Mouse (Mus musculus) neutrophil, adult 65 days (primary cell): ENCODE measurements around the gene Amigo1. TPM values are rescaled to one million over a fixed set of nuclear protein-coding genes. Genes with fewer than 3 reads are reported as not detected.

ENCODE experiments used
- total RNA-seq: library from RNA; stranded (reverse); gene quantifications from 2 replicates; pipeline ENCODE4 v1.2.4, GENCODE M21; 2023

The Amigo1 gene
- total RNA-seq = 0.50 and 0.69 TPM in 2 replicates

GRCm38 (mm10) chr3:108186098-108187047, at the start of gene Amigo1:
TSS of gene Amigo1 (plus strand) at chr3:108186335.

DNA sequence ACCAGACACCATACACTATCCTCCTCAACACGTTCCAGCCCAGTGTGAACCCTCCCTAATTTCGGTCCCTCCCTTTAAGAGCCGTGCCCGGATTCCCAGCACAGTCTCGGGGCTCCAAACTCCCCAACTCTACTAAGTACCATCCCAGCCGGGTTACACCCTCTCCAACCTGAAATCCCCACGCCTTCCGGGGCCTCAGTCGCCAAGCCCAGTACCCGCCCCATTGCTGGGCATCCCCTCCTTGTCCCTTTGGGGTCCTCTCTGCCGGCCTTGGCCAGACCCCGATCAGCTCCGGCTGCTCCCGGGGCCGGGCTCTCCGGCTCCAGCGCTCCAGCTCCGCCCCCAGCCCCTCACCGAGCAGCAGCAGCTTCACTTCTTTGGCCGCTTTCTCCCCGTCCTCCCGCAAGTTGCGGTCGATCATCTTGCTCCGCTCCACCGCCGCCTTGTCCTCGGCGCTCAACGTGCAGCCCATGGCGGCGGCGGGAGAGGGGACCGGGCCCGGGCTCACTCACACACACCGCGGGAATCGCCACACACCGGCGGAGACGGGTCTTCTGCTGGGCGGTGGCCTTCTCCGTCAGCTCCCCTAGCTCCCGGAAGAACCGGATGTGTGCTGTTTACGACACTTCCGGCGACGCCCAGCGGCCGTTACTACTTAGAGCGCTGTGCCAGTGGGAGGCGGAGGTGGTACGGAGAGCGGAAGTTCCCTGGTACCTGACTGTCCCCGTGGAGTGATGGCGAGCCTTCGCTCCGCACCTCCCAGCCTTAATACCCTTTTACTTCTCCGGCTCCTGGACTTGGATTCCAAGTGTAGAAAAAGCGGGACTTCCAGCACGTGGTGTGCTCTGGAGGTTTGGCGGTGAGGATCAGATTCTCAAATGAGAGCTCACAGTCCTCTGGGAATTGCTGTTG, 40.3 kb upstream of the Amigo1 start, which contains the start of gene Gnai3:
Gene Gnai3 (minus strand): TSS at position 613 of the 912 bp plus-strand sequence.

GRCm38 (mm10) chr3:108154656-108155055, 31.5 kb upstream of the Amigo1 start, which contains the start of gene Gpr61:
TSS of gene Gpr61 (minus strand) at chr3:108154882.

DNA sequence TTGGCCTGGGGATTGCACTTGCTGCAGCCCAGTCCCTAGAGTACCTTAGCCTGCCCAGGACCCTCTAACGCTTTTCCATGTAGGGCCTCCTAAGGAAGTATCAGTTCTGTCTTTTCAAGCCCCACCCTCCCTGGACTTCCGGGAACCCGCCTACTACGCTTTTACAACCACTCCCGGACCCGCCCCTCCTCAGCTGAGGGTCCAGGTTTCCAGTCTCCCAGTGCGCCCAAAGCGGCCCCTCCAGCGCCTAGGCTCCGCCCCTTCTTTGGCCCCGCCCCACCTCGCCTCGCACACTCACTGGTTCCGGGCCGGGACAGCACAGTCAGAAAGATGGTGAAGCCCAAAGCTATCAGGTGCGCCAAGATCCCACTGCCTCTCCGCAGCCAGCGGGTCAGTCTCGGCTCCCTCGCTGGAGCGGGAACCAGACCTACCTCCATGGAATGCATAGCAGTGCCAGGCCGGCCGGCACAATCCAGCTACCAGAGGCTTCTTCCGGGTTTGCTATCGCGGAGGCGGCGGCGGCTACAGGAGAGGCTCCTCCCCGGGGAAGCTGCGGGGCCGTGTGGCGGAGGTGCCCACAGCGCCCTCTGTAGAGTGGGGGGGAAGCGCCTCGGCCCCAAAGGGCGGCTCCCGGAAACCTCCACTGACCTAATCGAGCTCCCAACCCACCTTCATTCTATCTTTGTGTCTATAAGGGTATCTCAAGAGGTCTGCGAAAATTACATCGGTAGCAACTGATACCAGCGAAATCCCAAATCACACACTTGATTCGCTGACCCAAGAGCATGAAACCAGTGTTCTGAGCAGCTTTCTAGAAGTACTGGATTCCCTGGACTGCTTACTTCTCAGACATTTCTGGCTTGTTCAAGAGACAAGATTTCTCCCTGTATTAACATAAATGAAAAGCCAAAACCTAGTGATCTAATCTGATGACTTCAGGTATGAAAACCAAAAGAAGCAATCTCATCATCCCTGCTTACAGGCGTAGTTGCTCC, 14.5 kb downstream of the Amigo1 start, which contains the start of gene Cyb561d1:
Gene Cyb561d1 (minus strand): TSS at position 884 of the 995 bp plus-strand sequence.

DNA sequence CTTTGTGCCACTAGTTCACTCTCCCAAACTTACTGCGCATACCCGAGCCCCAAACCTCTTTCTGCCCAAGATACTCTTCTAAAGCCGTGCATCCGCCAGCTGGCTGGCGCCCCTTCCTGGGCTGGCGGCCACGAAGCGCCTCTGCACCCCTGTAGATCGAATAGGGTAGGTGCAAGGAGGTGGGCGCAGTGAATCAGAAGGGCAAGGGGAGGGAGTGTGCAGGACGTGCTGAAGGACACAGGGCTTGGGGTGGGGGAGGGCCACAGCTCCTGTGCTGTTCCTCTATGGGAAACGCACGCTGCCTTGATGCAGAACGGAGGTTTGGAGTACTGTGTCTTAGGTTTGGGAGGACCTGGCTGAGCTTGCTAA, 24.6 kb downstream of the Amigo1 start, which contains the start of gene Atxn7l2:
Gene Atxn7l2 (minus strand): TSS at position 164 of the 369 bp plus-strand sequence.

DNA sequence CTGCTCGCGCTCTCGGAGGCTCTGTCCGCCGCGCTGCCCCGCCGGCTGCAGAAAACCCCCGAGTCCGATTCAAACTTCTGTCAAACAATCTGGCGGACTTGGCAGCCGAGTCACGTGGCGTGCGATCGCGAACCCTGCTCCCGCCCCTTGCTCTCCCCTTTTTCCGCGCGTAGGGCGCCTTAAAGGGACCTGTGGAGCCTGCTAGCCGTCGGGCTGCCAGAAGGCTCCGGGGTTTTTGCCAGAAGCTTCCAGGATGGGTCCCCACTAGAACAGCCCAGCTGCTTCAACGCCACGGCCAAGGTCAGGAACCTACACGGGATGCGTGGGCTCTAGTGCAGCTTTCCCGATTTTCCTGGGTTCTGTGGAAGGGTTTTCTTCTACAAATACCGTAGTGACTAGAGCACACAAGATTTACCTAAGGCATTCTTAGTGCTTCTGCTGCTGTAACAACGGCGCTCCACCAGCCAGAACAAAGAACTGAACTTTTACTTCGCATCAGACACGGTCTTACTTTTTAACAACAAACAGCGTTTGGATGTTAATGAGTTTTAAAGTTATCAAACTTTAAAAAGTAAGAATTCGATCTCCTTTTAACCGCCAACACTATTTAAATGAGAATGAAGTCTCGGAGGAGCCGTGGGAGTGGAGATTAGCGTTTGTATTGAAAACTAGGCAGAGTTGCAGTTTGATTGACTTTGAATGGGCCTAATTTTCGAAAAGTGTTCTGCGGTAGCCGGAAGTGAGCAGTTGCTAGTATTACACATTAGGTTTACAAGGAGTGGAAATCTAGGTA, 40.6 kb downstream of the Amigo1 start, which contains the start of gene Sypl2:
Gene Sypl2 (minus strand): TSS at position 91 of the 793 bp plus-strand sequence.

Other genes with a start within 250 kb of the Amigo1 start
- gene Gstm6, start 242.6 kb upstream of the Amigo1 start, total RNA-seq = not detected in 2 replicates
- gene Gstm3, start 217.1 kb upstream of the Amigo1 start, total RNA-seq = not detected in 2 replicates
- not detected in 2 replicates for gene Gstm2, start 199.9 kb upstream of the Amigo1 start, total RNA-seq
- 84.1 TPM in 2 replicates for gene Gstm1, start 168.4 kb upstream of the Amigo1 start, total RNA-seq
- gene Gstm4, start 141.4 kb upstream of the Amigo1 start, total RNA-seq = 5.0 and 5.9 TPM in 2 replicates
- gene Ampd2, start 99.7 kb upstream of the Amigo1 start, total RNA-seq = 66.8 and 71.1 TPM in 2 replicates
- not detected in 2 replicates for gene Gnat2, start 93.5 kb upstream of the Amigo1 start, total RNA-seq
- gene Gnai3, start 40.2 kb upstream of the Amigo1 start, total RNA-seq = 113 and 120 TPM in 2 replicates
- not detected in 2 replicates for gene Gpr61, start 31.5 kb upstream of the Amigo1 start, total RNA-seq
- 39.0 and 42.1 TPM in 2 replicates for gene Cyb561d1, start 14.9 kb downstream of the Amigo1 start, total RNA-seq
- gene Atxn7l2, start 24.6 kb downstream of the Amigo1 start, total RNA-seq = 10.2 and 11.0 TPM in 2 replicates
- not detected in 2 replicates for gene Sypl2, start 40.3 kb downstream of the Amigo1 start, total RNA-seq
- gene Psma5, start 70.6 kb downstream of the Amigo1 start, total RNA-seq = 21.8 and 27.1 TPM in 2 replicates
- 139 and 173 TPM in 2 replicates for gene Sort1, start 97.7 kb downstream of the Amigo1 start, total RNA-seq
- gene Mybphl, start 178.6 kb downstream of the Amigo1 start, total RNA-seq = 0.32 TPM in 1 of 2 replicates, not detected in the other
- gene Psrc1, start 197.5 kb downstream of the Amigo1 start, total RNA-seq = 6.2 TPM in 2 replicates
- gene Celsr2, start 229.2 kb downstream of the Amigo1 start, total RNA-seq = 0.60 and 0.68 TPM in 2 replicates